Mouse (Mus musculus): Measurements from ENCODE around the gene Pabpc4. TPM values are rescaled to one million over a fixed set of nuclear protein-coding genes. Genes with fewer than 3 reads are reported as not detected.
"Not testable (repeated sequence)": the region's sequence is repeated elsewhere in the genome, so short reads cannot be mapped to it uniquely, and the experiment has no call there.

Pabpc4 gene
- polyA plus RNA-seq, 1 experiment: 7.4 TPM

DNA sequence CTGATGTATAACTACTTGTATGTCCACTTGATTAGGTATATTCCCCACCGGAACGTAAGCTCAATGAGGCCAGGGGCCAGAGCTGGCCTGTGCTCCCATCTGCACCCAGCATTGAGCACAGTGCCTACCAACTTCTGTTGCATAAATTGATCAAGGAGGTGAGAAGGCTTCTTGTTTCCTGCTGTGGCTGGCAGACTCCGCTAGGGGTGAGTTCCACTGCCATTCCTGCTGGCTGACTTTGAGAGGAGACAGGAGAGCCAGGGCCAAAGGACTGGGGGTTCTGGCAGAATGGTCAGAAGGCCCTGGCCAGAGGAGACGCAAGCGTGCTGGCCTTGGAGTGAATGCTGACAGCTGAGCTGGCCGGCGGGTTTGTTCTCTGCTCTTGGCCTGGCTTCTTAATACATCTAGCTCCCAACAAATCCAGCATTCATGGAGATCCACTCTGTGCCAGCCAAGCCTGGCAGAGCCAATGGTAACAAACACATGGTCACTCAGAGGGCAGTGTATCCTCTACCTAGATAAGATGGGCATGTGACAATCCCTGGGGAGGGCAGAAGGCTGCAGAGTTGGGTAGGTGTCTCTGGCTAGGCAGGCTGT is 13.1 kb upstream of the Pabpc4 start:
- Histone ChIP-seq H3K4me3 (ENCODE audit: control insufficient read depth, low read depth, low read length) (no peak overlapping the region), H3K4me1 (ENCODE audit: control insufficient read depth, insufficient read depth, low read length) (no peaks in the 10 kb centered on the region; the same call in 1 of the 2 replicates), H3K36me3 (ENCODE audit: control insufficient read depth, insufficient read depth, low read length) (no peaks in the 10 kb centered on the region), H3K27ac (ENCODE audit: control insufficient read depth, insufficient read depth, low read depth, low read length) (no peak overlapping the region), H3K27me3 (ENCODE audit: control insufficient read depth, insufficient read depth, low read length) (no peaks in the 10 kb centered on the region)
- TF ChIP-seq POLR2A (IDR thresholded peaks at IDR 0.05; ENCODE audit: control insufficient read depth, low read depth, low read length): no peak
- TF ChIP-seq CTCF (IDR thresholded peaks at IDR 0.05; ENCODE audit: control insufficient read depth, insufficient read depth, insufficient replicate concordance, low read depth, low read length): no peak

DNA sequence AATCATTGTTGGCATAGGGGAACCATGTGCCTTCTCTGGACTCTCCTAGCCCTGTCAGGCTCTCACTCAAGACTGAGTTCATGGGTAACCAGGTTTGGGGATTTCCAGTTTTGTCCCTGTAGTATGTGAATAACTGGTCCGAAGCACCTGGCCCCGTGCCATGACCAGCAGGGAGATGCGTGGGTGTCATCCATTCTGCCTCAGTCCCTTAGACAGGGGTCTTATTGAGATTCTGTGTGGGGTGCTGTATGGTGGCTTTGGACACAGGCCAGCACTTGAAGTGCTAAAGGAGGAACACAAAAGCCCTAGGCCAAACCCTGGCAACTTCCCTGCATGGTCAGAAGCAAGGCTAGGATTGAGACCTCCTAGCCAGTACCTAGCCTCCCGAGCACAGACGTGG is 9.9 kb upstream of the Pabpc4 start:
- H3K36me3 ChIP-seq (ENCODE audit: control insufficient read depth, insufficient read depth, low read length): no peaks in the 10 kb centered on the region
- no peak overlapping the region for H3K4me3 ChIP-seq (ENCODE audit: control insufficient read depth, low read depth, low read length)
- no peak for TF ChIP-seq POLR2A (IDR thresholded peaks at IDR 0.05; ENCODE audit: control insufficient read depth, low read depth, low read length)
- TF ChIP-seq CTCF (IDR thresholded peaks at IDR 0.05; ENCODE audit: control insufficient read depth, insufficient read depth, insufficient replicate concordance, low read depth, low read length): no peak
- no peaks in the 10 kb centered on the region for H3K27me3 ChIP-seq (ENCODE audit: control insufficient read depth, insufficient read depth, low read length)
- H3K27ac ChIP-seq (ENCODE audit: control insufficient read depth, insufficient read depth, low read depth, low read length): no peak overlapping the region
- H3K4me1 ChIP-seq (ENCODE audit: control insufficient read depth, insufficient read depth, low read length): no peaks in the 10 kb centered on the region; the same call in 1 of the 2 replicates

DNA sequence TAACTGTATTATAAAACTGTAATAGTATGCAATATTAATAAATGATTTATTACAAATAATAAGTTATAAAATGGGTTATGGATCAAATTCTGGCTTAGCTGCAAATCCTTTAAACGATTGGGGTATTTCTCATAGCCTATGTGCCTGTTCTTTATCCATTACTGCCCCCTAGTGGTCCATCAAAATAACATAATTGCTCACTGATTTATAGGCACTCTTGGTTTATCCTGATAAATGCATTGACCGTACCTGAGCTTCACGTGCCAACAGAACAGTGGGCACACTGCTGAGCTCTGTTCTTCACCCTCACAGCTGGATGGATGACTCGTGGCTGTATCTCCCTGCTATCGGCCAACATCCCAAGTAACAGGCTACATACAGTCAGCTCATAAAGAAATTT is 7.5 kb upstream of the Pabpc4 start:
- no peak; the same call in 1 of the 2 replicates for TF ChIP-seq CTCF (IDR thresholded peaks at IDR 0.05; ENCODE audit: control insufficient read depth, insufficient read depth, insufficient replicate concordance, low read depth, low read length)
- TF ChIP-seq POLR2A (IDR thresholded peaks at IDR 0.05; ENCODE audit: control insufficient read depth, low read depth, low read length): no peak
- H3K27ac ChIP-seq (ENCODE audit: control insufficient read depth, insufficient read depth, low read depth, low read length): no peak overlapping the region
- no peak overlapping the region for H3K4me3 ChIP-seq (ENCODE audit: control insufficient read depth, low read depth, low read length)
- H3K27me3 ChIP-seq (ENCODE audit: control insufficient read depth, insufficient read depth, low read length): no peaks in the 10 kb centered on the region
- H3K4me1 ChIP-seq (ENCODE audit: control insufficient read depth, insufficient read depth, low read length): no peaks in the 10 kb centered on the region
- H3K36me3 ChIP-seq (ENCODE audit: control insufficient read depth, insufficient read depth, low read length): no peaks in the 10 kb centered on the region

DNA sequence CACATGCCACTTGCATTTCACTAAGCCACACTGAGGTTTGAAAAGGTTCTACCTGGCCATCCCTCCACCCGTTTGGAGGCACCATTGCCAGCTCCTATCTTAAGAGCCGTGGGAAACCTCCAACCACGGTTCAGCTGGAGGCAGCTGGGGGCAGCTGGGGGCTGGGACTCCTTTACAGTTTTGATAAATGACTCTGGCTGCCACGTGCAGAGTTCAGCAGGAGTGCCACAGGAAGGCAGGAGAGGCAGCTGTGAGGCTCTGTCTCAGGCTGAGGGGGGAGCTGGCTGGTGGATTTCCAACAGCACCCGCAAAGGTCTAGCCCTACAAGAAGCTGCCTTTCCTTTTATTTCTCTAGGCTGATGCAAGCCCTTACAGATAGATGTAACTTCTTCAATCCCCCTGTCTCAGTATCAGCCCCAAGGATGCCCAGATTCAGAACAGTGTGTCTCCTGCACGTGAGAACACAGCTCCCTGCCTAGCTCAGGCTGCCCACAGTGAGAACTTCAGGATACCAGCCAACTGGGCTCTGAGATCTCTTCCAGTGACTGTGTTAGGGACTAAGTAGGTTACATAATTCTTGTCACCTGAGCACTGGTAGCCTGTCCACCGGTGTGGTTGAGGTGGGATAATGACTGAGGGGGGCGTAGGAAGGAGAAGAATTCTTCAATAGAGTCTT is 1.9 kb upstream of the Pabpc4 start:
- Histone ChIP-seq H3K27me3 (ENCODE audit: control insufficient read depth, insufficient read depth, low read length) (no peaks in the 10 kb centered on the region), H3K4me3 (ENCODE audit: control insufficient read depth, low read depth, low read length) (no peak overlapping the region), H3K4me1 (ENCODE audit: control insufficient read depth, insufficient read depth, low read length) (no peaks in the 10 kb centered on the region), H3K36me3 (ENCODE audit: control insufficient read depth, insufficient read depth, low read length) (no peaks in the 10 kb centered on the region), H3K27ac (ENCODE audit: control insufficient read depth, insufficient read depth, low read depth, low read length) (no peak overlapping the region)
- TF ChIP-seq CTCF (IDR thresholded peaks at IDR 0.05; ENCODE audit: control insufficient read depth, insufficient read depth, insufficient replicate concordance, low read depth, low read length) (no peak), POLR2A (IDR thresholded peaks at IDR 0.05; ENCODE audit: control insufficient read depth, low read depth, low read length) (no peak)

DNA sequence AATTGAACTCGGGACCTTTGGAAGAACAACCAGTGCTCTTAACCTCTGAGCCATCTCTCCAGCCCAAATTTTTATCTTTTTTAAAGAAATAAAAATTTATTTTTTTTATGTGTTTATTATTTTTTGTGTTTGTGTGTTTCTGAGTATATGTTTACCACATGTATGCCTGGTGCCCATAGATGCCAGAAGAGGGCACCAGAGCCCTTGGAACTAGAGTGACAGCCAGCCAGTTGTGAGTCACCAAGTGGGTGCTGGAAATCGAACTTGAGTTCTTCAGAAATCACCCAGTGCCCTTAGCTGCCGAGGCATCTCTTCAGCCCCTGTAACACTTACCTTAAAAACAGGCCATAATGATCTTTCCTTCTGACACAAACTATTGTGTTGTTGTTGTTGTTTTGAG is 8.9 kb downstream of the Pabpc4 start:
- TF ChIP-seq POLR2A (IDR thresholded peaks at IDR 0.05; ENCODE audit: control insufficient read depth, low read depth, low read length) (no peak), CTCF (IDR thresholded peaks at IDR 0.05; ENCODE audit: control insufficient read depth, insufficient read depth, insufficient replicate concordance, low read depth, low read length) (no peak)
- H3K27me3 ChIP-seq (ENCODE audit: control insufficient read depth, insufficient read depth, low read length): no peaks in the 10 kb centered on the region
- H3K36me3 ChIP-seq (ENCODE audit: control insufficient read depth, insufficient read depth, low read length): no peaks in the 10 kb centered on the region
- H3K4me1 ChIP-seq (ENCODE audit: control insufficient read depth, insufficient read depth, low read length): no peaks in the 10 kb centered on the region
- H3K4me3 ChIP-seq (ENCODE audit: control insufficient read depth, low read depth, low read length): no peak overlapping the region
- H3K27ac ChIP-seq (ENCODE audit: control insufficient read depth, insufficient read depth, low read depth, low read length): no peak overlapping the region

DNA sequence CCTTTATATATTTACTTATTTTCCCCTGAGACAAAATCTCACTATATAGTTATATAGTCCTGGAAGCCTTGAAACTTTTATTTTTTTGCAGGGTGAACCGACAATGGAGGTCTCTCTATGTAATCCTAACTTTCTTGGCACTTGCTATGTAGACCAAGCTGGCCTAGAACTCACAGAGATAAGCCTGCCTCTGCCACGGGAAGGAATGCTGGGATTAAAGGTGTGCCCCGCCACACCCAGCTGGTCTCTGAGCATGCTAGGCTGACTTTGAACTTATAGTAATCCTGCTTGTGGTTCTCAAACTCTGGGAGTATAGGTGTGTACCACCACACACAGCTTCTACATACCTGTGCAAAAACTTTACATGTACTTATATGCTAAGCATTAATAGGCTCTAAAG is 18.0 kb downstream of the Pabpc4 start:
- TF ChIP-seq CTCF (IDR thresholded peaks at IDR 0.05; ENCODE audit: control insufficient read depth, insufficient read depth, insufficient replicate concordance, low read depth, low read length) (no peak), POLR2A (IDR thresholded peaks at IDR 0.05; ENCODE audit: control insufficient read depth, low read depth, low read length) (no peak)
- H3K4me3 ChIP-seq (ENCODE audit: control insufficient read depth, low read depth, low read length): no peak overlapping the region
- peaks cover 3% of the 10 kb centered on the region; the same call in 1 of the 2 replicates for H3K4me1 ChIP-seq (ENCODE audit: control insufficient read depth, insufficient read depth, low read length)
- no peaks in the 10 kb centered on the region for H3K27me3 ChIP-seq (ENCODE audit: control insufficient read depth, insufficient read depth, low read length)
- H3K27ac ChIP-seq (ENCODE audit: control insufficient read depth, insufficient read depth, low read depth, low read length): no peak overlapping the region
- no peaks in the 10 kb centered on the region for H3K36me3 ChIP-seq (ENCODE audit: control insufficient read depth, insufficient read depth, low read length)

DNA sequence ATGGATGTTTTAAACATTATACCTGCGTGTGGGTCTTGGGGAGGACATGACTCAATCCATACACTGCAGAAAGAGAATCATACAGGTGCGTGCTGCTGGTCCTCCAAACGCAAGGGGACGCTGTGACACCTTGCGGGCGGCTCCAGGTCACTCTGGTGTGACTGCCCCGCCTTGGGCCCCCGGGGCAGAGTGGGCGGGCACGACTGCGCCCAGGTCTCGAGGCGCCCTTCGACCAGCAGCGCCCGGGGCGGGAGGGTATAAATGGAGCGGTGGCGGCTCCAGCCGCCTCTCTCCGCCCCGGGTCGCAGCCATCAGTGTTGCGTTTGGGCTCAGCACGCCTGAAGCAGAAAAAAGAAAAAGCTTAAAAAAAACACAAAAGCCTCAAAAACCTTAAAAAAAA is 20.3 kb downstream of the Pabpc4 start:
- no peaks in the 10 kb centered on the region for H3K27me3 ChIP-seq (ENCODE audit: control insufficient read depth, insufficient read depth, low read length)
- no peaks in the 10 kb centered on the region for H3K36me3 ChIP-seq (ENCODE audit: control insufficient read depth, insufficient read depth, low read length)
- TF ChIP-seq POLR2A (IDR thresholded peaks at IDR 0.05; ENCODE audit: control insufficient read depth, low read depth, low read length) (peak; percentile 64), CTCF (IDR thresholded peaks at IDR 0.05; ENCODE audit: control insufficient read depth, insufficient read depth, insufficient replicate concordance, low read depth, low read length) (peak; percentile 82)
- peaks cover 3% of the 10 kb centered on the region; the same call in 1 of the 2 replicates for H3K4me1 ChIP-seq (ENCODE audit: control insufficient read depth, insufficient read depth, low read length)
- no peak overlapping the region for H3K27ac ChIP-seq (ENCODE audit: control insufficient read depth, insufficient read depth, low read depth, low read length)
- H3K4me3 ChIP-seq (ENCODE audit: control insufficient read depth, low read depth, low read length): peak overlapping the region; percentile 69

DNA sequence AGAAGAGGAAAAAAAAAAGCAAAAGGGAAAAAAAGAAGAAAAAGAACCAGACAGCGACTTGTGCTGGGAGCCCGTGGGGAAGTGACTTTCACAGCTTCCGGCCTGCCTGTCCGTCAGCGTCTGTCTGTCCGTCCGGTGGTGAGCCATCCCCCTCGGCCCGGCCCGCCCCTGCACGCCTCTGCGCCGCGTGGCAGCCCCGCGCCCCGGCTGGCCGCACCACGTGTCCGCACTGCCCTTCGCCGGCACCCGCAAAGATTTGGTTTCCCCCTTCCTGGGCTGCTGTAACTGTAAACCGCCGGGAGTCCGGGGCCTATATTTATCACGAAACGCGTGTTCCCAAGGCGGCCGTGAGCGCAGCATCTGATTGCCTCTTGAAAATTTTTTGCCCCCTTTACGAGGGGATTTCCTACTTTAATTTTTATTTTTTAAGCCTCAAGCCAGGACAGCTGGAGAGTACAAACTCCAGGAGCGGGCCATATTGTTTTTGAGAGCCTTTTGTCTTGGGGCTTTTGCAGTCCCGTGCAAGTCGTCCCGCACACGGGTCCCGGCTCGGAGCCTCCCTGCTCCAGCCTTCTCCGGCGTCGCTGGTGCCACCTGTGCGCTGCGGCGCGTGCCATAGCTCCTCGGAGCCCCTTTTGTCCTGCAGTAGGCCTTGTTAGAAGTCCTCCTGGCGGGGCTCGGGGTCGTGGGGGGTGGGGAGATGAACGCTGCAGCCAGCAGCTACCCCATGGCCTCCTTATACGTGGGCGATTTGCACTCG is 20.9 kb downstream of the Pabpc4 start:
- not testable (repeated sequence) for H3K27ac ChIP-seq (ENCODE audit: control insufficient read depth, insufficient read depth, low read depth, low read length); H3K4me1 ChIP-seq (ENCODE audit: control insufficient read depth, insufficient read depth, low read length); H3K36me3 ChIP-seq (ENCODE audit: control insufficient read depth, insufficient read depth, low read length)

DNA sequence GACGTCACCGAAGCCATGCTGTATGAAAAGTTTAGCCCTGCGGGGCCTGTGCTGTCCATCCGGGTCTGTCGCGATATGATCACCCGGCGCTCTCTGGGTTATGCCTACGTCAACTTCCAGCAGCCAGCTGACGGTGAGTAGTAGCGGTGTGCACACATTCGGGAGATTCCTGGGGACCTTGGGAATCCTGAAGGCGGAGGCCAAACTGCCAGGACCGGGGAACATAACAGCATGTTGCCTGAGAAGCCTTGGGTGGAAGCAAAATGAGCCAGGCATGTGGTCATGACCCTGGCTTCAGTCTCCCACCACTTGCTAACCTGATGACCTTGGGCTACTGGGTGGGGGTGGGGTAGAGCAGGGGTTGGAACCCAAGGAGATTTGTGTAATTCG is 21.5 kb downstream of the Pabpc4 start:
- not testable (repeated sequence) for H3K27ac ChIP-seq (ENCODE audit: control insufficient read depth, insufficient read depth, low read depth, low read length); H3K27me3 ChIP-seq (ENCODE audit: control insufficient read depth, insufficient read depth, low read length); H3K36me3 ChIP-seq (ENCODE audit: control insufficient read depth, insufficient read depth, low read length); H3K4me1 ChIP-seq (ENCODE audit: control insufficient read depth, insufficient read depth, low read length)
- H3K4me3 ChIP-seq (ENCODE audit: control insufficient read depth, low read depth, low read length): peak overlapping the region; percentile 34

More for the DNA sequence above, 20.9 kb downstream of the Pabpc4 start:
- peak overlapping the region; percentile 62 for H3K4me3 ChIP-seq (ENCODE audit: control insufficient read depth, low read depth, low read length)
- H3K27me3 ChIP-seq (ENCODE audit: control insufficient read depth, insufficient read depth, low read length): not testable (repeated sequence)
